Mouse (Mus musculus) T-helper 2 cell (primary cell): Measurements from ENCODE around the gene Mef2c.

Experiments used
- in situ Hi-C: fragments of 300-600 bp; cut with MboI, MseI; formaldehyde crosslinking; loops from one replicate; pipeline ENCODE4 v1.15.1; 2025; ENCODE audit warnings: high pct_unique_total_duplicates

Gene Mef2c

DNA sequence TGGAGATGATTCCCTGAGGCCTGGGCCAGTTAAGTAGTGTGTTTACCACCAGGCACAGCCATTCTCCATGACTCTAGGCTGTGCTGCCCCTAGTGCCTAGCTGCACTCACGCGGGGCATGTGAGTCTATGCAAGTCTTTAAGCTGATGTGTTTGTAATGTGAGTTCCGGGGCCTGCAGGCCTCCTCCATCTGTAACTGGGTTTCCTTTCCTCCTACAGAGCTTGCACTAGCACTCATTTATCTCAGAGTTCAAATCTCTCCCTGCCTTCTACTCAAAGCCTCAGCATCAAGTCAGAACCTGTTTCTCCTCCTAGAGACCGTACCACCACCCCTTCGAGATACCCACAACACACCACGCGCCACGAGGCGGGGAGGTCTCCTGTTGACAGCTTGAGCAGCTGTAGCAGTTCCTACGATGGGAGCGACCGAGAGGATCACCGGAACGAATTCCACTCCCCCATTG lies 158.3 kb downstream of the Mef2c start:
- in situ Hi-C loops, result no loop called here

GRCm38 (mm10) chr13:83666179-83666578 lies 162.3 kb downstream of the Mef2c start:
- in situ Hi-C loops, result no loop called here

DNA sequence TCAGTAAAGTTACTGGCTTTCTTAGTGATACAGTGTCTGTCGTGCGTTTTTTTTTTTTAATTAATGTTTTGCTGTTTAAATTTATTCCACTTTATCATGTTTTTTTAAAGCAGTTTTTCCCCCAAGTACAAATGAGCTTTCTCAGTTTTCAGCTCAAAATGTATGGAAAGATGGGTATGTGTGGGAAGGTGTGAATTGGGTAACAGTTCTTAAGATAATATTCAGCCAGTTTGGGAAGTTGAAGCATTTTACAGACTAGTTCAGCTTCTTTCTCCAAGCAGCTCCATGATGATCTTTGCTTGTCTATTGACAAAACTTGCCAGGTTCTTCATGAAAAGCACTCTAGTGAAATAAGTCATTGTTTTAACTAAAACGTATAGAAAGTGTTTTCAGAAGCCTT lies 163.2 kb downstream of the Mef2c start:
- in situ Hi-C loops, result no loop called here

DNA sequence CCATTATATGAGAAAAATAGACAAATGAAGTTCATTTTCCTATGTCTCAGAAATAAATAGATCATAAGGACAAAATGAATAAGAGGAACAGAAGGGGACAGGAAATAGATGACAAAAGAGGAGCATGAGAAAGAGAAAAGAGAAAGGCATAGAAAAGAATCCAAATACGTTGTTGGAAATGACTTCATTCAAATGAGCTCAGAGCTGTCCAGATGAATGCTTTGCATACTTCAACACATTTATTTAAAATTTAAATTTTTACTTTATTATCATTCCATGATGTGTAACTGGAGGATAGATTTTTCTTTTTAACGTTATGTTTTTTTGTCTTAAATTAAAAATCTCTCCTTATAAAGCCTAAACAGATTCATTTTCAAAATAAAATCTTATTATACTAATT lies 203.8 kb downstream of the Mef2c start:
- in situ Hi-C loops, result no loop called here

DNA sequence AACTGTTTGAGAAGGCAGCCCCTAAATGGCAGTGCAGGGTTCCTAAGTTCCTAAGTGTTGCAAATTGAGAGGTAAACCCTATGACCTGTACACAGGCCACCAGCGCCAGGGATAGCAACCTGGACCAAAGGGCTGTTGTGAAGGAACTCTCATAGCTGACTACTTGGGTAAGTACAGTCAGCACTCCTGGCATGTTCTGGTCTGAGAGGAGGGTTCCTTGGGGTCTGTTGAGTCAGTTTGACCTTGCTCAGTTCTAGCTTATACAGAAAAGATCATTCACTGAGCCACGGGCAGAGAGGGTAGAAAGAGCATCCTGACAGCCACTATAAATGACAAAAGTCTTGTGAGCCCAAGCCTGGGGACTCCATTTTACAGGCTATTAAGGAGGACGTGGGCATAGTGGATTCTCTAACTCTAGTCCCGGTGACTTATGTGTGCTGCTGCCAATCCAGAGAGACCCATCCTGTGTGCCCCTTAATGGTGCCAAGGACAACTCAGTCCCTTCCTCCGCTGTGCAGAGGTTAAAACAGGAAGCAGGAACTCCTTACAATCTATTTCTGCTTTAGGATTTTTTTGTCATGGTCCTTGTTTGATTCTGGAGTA lies 209.0 kb downstream of the Mef2c start:
- in situ Hi-C loops, result no loop called here

GRCm38 (mm10) chr13:83713661-83714291 lies 209.9 kb downstream of the Mef2c start:
- in situ Hi-C loops, result no loop called here

- in situ Hi-C loops, result loop anchor here (5.0 kb wide), 3 partner anchors 633 to 1458 kb away; no protein-coding TSS in a partner anchor
These were observed 210.9 kb downstream of the Mef2c start for GRCm38 (mm10) chr13:83714466-83715307.

DNA sequence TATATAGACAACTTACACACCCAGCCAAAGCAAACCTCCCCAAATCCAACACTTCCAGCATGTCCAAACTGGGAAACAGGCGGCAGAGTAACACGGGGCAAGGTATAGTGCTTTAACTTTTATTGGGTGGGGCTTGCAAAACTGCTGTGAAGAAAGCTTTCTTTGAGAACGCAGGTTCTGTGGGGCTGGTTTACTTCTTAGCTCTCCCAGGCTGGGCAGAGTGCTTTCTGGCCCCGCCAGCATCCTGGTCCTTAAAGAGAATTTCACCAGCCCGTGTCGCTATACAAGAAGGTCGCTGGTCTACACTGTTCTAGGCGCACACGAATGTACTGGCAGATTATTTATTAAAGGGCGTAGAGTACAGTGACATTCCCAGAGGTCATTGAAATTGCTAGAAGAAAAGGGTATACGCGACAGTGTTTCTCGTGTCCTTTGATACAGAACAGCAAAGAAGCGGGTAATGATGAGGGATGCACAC lies 211.5 kb downstream of the Mef2c start:
- in situ Hi-C loops, result loop anchor here (5.0 kb wide), 3 partner anchors 632 to 1457 kb away; no protein-coding TSS in a partner anchor

DNA sequence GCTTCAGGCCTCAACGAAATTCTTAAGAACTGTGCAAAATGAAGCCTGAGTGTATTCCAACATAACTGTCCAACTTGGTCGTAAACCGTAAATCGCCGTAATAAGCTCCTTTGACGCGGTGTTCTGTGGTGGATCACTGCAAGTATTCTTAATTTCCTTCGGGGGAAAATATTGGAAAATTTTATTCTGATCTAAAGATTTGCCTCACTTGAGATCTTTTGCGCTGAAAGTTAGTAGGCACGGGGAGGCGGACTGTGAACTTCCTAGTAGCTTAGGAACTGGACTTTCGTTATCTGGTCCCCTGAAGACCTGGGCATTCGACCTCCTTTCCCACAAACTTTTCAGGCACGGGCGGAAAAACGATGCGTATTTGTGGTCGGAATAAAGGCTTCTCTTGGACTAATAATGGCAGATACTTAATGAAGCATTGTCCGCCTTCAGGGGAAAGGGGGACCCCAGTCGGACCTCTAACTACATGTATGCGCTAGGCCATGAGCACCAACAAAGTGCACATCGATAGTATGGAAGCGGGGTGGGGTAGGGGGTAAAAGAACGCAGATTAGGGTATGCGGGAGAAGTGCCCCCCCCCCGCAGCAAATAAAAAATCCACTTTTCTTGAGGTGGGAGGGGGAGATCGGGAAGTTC lies 212.3 kb downstream of the Mef2c start:
- in situ Hi-C loops, result loop anchor here (5.0 kb wide), 3 partner anchors 631 to 1456 kb away; no protein-coding TSS in a partner anchor
